Mouse (Mus musculus): ENCODE data around the gene Ndufs3. TPM values are rescaled to one million over a fixed set of nuclear protein-coding genes. Genes with fewer than 3 reads are reported as not detected.
A peak's percentile ranks its signal among the peaks of the same experiment; 100 is the strongest.

The Ndufs3 gene
- 106 and 109 TPM in 2 replicates for total RNA-seq (2012; rRNA removed)

- in situ Hi-C loops (cut with MboI; ENCODE audit: low sequenced_read_pairs in 2 of 2, unreplicated experiment in 2 of 2) = no loop called here
- H3K9ac ChIP-seq (ENCODE audit: insufficient read depth, low read depth, low read length, poor library complexity, severe bottlenecking) = peak within 1 kb of the TSS; percentile 94
- 0 out of 4 replicates have a peak, but pooled peaks cover 0 to 2% of the 10 kb centered on the region in 2 experiments for H3K4me1 ChIP-seq (ENCODE audit: control insufficient read depth in 2 of 2, insufficient read depth in 2 of 2, low read length in 2 of 2, poor library complexity in 1 of 2)
- peak; percentile 88 for DNase-seq (ENCODE audit: low read depth, low spot score)
- H3K4me3 ChIP-seq (ENCODE audit: insufficient read depth in 1 of 2, low read depth in 1 of 2, low read length in 2 of 2, poor library complexity in 1 of 2, severe bottlenecking in 1 of 2) = peak within 1 kb of the TSS; percentile 86 to 90
- TF ChIP-seq ZNF384 (IDR thresholded peaks at IDR 0.05; ENCODE audit: low read depth, low read length) = peak; percentile 30; the same call in 1 of the 2 replicates
- TF ChIP-seq CHD2 (IDR thresholded peaks at IDR 0.05; ENCODE audit: low read depth, low read length) = no peak
- TF ChIP-seq ZC3H11A (IDR thresholded peaks at IDR 0.05; ENCODE audit: borderline replicate concordance, low read depth, low read length) = no peak
- peak; percentile 89 for TF ChIP-seq HCFC1 (IDR thresholded peaks at IDR 0.05; ENCODE audit: borderline replicate concordance, insufficient read depth, low read length)
- TF ChIP-seq MAFK (IDR thresholded peaks at IDR 0.05; ENCODE audit: insufficient read depth, low read depth, low read length) = no peak
- H3K9me3 ChIP-seq (ENCODE audit: control insufficient read depth, insufficient read depth, low read depth, low read length) = no peaks in the 10 kb centered on the region
- H3K36me3 ChIP-seq (ENCODE audit: control insufficient read depth, insufficient read depth, low read length, poor library complexity, severe bottlenecking) = peaks cover 17% of the 10 kb centered on the region
- H3K27ac ChIP-seq (ENCODE audit: insufficient read depth, low read depth, low read length, poor library complexity, severe bottlenecking) = peak within 1 kb of the TSS; percentile 16
Observed at GRCm38 (mm10) chr2:90904076-90904855, at the start of gene Ndufs3, which contains the start of gene Kbtbd4. Ndufs3 (minus strand) TSS chr2:90904827. Kbtbd4 (plus strand) TSS chr2:90904740.

GRCm38 (mm10) chr2:90953461-90953860, 48.8 kb upstream of the Ndufs3 start:
- TF ChIP-seq HCFC1 (IDR thresholded peaks at IDR 0.05; ENCODE audit: borderline replicate concordance, insufficient read depth, low read length) (no peak), ZC3H11A (IDR thresholded peaks at IDR 0.05; ENCODE audit: borderline replicate concordance, low read depth, low read length) (no peak), MAFK (IDR thresholded peaks at IDR 0.05; ENCODE audit: insufficient read depth, low read depth, low read length) (no peak), ZNF384 (IDR thresholded peaks at IDR 0.05; ENCODE audit: low read depth, low read length) (no peak), CHD2 (IDR thresholded peaks at IDR 0.05; ENCODE audit: low read depth, low read length) (no peak)
- Histone ChIP-seq H3K4me3 (ENCODE audit: insufficient read depth in 1 of 2, low read depth in 1 of 2, low read length in 2 of 2, poor library complexity in 1 of 2, severe bottlenecking in 1 of 2) (no peak overlapping the region), H3K9ac (ENCODE audit: insufficient read depth, low read depth, low read length, poor library complexity, severe bottlenecking) (no peak overlapping the region), H3K9me3 (ENCODE audit: control insufficient read depth, insufficient read depth, low read depth, low read length) (no peaks in the 10 kb centered on the region), H3K27ac (ENCODE audit: insufficient read depth, low read depth, low read length, poor library complexity, severe bottlenecking) (no peak overlapping the region), H3K36me3 (ENCODE audit: control insufficient read depth, insufficient read depth, low read length, poor library complexity, severe bottlenecking) (no peaks in the 10 kb centered on the region; the same call in 1 of the 2 replicates), H3K4me1 (ENCODE audit: control insufficient read depth in 2 of 2, insufficient read depth in 2 of 2, low read length in 2 of 2, poor library complexity in 1 of 2) (peaks cover 0 to 6% of the 10 kb centered on the region in 2 experiments; a peak in 1 of 4 replicates)
- in situ Hi-C loops (cut with MboI; ENCODE audit: low sequenced_read_pairs in 2 of 2, unreplicated experiment in 2 of 2) = no loop called here
- no peak for DNase-seq (ENCODE audit: low read depth, low spot score)

GRCm38 (mm10) chr2:90950582-90951194, 46.1 kb upstream of the Ndufs3 start:
- DNase-seq (ENCODE audit: low read depth, low spot score) = no peak
- TF ChIP-seq MAFK (IDR thresholded peaks at IDR 0.05; ENCODE audit: insufficient read depth, low read depth, low read length) = no peak
- no peak for TF ChIP-seq ZNF384 (IDR thresholded peaks at IDR 0.05; ENCODE audit: low read depth, low read length)
- no peak for TF ChIP-seq HCFC1 (IDR thresholded peaks at IDR 0.05; ENCODE audit: borderline replicate concordance, insufficient read depth, low read length)
- no peak for TF ChIP-seq ZC3H11A (IDR thresholded peaks at IDR 0.05; ENCODE audit: borderline replicate concordance, low read depth, low read length)
- TF ChIP-seq CHD2 (IDR thresholded peaks at IDR 0.05; ENCODE audit: low read depth, low read length) = no peak
- Histone ChIP-seq H3K36me3 (ENCODE audit: control insufficient read depth, insufficient read depth, low read length, poor library complexity, severe bottlenecking) (no peaks in the 10 kb centered on the region; the same call in 1 of the 2 replicates), H3K4me3 (ENCODE audit: insufficient read depth in 1 of 2, low read depth in 1 of 2, low read length in 2 of 2, poor library complexity in 1 of 2, severe bottlenecking in 1 of 2) (no peak overlapping the region), H3K9ac (ENCODE audit: insufficient read depth, low read depth, low read length, poor library complexity, severe bottlenecking) (no peak overlapping the region), H3K9me3 (ENCODE audit: control insufficient read depth, insufficient read depth, low read depth, low read length) (no peaks in the 10 kb centered on the region), H3K4me1 (ENCODE audit: control insufficient read depth in 2 of 2, insufficient read depth in 2 of 2, low read length in 2 of 2, poor library complexity in 1 of 2) (peaks cover 2 to 8% of the 10 kb centered on the region in 2 experiments; a peak in 2 of 4 replicates), H3K27ac (ENCODE audit: insufficient read depth, low read depth, low read length, poor library complexity, severe bottlenecking) (no peak overlapping the region)
- in situ Hi-C loops (cut with MboI; ENCODE audit: low sequenced_read_pairs in 2 of 2, unreplicated experiment in 2 of 2) = no loop called here

GRCm38 (mm10) chr2:90950149-90950548, 45.5 kb upstream of the Ndufs3 start:
- Histone ChIP-seq H3K4me1 (ENCODE audit: control insufficient read depth in 2 of 2, insufficient read depth in 2 of 2, low read length in 2 of 2, poor library complexity in 1 of 2) (peaks cover 2 to 8% of the 10 kb centered on the region in 2 experiments; a peak in 2 of 4 replicates), H3K4me3 (ENCODE audit: insufficient read depth in 1 of 2, low read depth in 1 of 2, low read length in 2 of 2, poor library complexity in 1 of 2, severe bottlenecking in 1 of 2) (no peak overlapping the region), H3K9ac (ENCODE audit: insufficient read depth, low read depth, low read length, poor library complexity, severe bottlenecking) (no peak overlapping the region), H3K27ac (ENCODE audit: insufficient read depth, low read depth, low read length, poor library complexity, severe bottlenecking) (no peak overlapping the region), H3K36me3 (ENCODE audit: control insufficient read depth, insufficient read depth, low read length, poor library complexity, severe bottlenecking) (no peaks in the 10 kb centered on the region; the same call in 1 of the 2 replicates), H3K9me3 (ENCODE audit: control insufficient read depth, insufficient read depth, low read depth, low read length) (no peaks in the 10 kb centered on the region)
- TF ChIP-seq ZC3H11A (IDR thresholded peaks at IDR 0.05; ENCODE audit: borderline replicate concordance, low read depth, low read length) = no peak
- no peak for TF ChIP-seq HCFC1 (IDR thresholded peaks at IDR 0.05; ENCODE audit: borderline replicate concordance, insufficient read depth, low read length)
- TF ChIP-seq ZNF384 (IDR thresholded peaks at IDR 0.05; ENCODE audit: low read depth, low read length) = no peak
- TF ChIP-seq CHD2 (IDR thresholded peaks at IDR 0.05; ENCODE audit: low read depth, low read length) = no peak
- TF ChIP-seq MAFK (IDR thresholded peaks at IDR 0.05; ENCODE audit: insufficient read depth, low read depth, low read length) = no peak
- in situ Hi-C loops (cut with MboI; ENCODE audit: low sequenced_read_pairs in 2 of 2, unreplicated experiment in 2 of 2) = no loop called here
- DNase-seq (ENCODE audit: low read depth, low spot score) = no peak

Data from ES-E14 (cell line).